7 mouse cellular contexts compared by ENCODE assay signal in the genomic region with DNA sequence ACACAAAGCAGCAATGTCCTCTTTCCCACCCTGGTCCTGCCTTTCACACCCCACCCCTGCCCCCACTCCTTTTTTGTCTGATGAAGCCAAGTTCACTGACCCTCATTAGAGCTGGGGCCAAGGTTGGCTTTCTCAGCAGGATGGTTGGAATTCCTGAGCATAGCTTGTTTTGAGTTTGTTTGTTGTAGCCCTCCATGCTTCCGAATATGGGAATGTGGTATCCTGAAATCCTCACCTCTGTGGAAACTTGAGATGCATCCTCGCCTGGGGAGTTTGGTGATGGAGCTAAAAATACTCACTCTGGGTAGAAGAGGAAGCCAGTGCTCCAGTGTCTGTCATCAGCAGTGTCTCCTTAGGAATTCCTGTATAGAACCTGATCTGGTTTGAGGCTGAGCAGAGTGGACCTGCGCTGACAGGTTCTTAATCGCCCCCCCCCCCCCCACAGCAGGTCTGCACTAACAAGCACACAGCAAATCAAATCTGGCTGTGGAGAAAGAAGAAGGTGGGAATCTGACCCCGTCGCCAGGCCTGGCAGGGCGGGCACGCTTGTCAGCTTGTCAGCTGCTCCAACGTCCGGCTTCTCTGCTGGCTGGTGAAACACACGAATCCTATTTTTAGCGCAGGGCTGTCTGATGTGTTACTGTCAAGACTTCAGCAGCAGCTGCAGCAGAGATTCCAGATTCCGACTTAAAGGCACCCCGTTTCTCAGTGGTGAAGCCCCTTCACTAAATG. TPM values are rescaled to one million over a fixed set of nuclear protein-coding genes. Genes with fewer than 3 reads are reported as not detected.
DNase-seq lines count a peak whose midpoint lies in the region; ATAC-seq lines count a peak whose summit lies in the region.

No protein-coding gene starts in this region.

- H3K4me2 ChIP-seq in forebrain, embryonic 13.5 days: peak overlapping the region; percentile 28
- H3K4me2 ChIP-seq in midbrain, embryonic 15.5 days: peak overlapping the region; percentile 10; the same call in 1 of the 2 replicates

- peak; percentile 14 for DNase-seq in A20 (ENCODE audit: low read depth, low spot score)
- DNase-seq in R1 (ENCODE audit: low read depth, low spot score): peak; percentile 86
- peak; percentile 57 to 67 for DNase-seq in heart, postnatal 36 days
- DNase-seq in left cerebral cortex, postnatal 25 days (ENCODE audit: low spot score in 2 of 2): peak; percentile 28 to 53

- peak overlapping the region; percentile 61; the same call in 1 of the 2 replicates for H3K27ac ChIP-seq in forebrain, embryonic 13.5 days
- peak overlapping the region; percentile 32 for H3K27ac ChIP-seq in midbrain, embryonic 15.5 days

- H3K27me3 ChIP-seq in forebrain, embryonic 13.5 days: no peaks in the 10 kb centered on the region
- H3K27me3 ChIP-seq in midbrain, embryonic 15.5 days (replicated peaks): no peaks in the 10 kb centered on the region

- H3K36me3 ChIP-seq in forebrain, embryonic 13.5 days (ENCODE audit: poor library complexity, severe bottlenecking): peaks cover 7% of the 10 kb centered on the region; the same call in 1 of the 2 replicates
- no peaks in the 10 kb centered on the region for H3K36me3 ChIP-seq in midbrain, embryonic 15.5 days (replicated peaks)

- intact Hi-C loops in heart, postnatal 36 days (cut with DNase I): no loop called here
- intact Hi-C loops in left cerebral cortex, postnatal 25 days (cut with DNase I): no loop called here

- peak; percentile 60 for ATAC-seq in forebrain, embryonic 13.5 days
- ATAC-seq in midbrain, embryonic 15.5 days (replicated peaks): peak; percentile 44
- no peak for ATAC-seq in inflammation-experienced regulatory T-cells, adult 6 months

- peaks cover 35% of the 10 kb centered on the region for H3K4me1 ChIP-seq in forebrain, embryonic 13.5 days
- H3K4me1 ChIP-seq in midbrain, embryonic 15.5 days: peaks cover 31% of the 10 kb centered on the region

- H3K4me3 ChIP-seq in forebrain, embryonic 13.5 days: no peak overlapping the region
- H3K4me3 ChIP-seq in midbrain, embryonic 15.5 days: no peak overlapping the region

- WGBS in forebrain, embryonic 13.5 days: 17% methylated on average over 14 of the region's 14 CpGs
- WGBS in midbrain, embryonic 15.5 days: 35% methylated on average over 14 of the region's 14 CpGs

- no peak overlapping the region for H3K9ac ChIP-seq in forebrain, embryonic 13.5 days
- H3K9ac ChIP-seq in midbrain, embryonic 15.5 days: no peak overlapping the region

- no peaks in the 10 kb centered on the region for H3K9me3 ChIP-seq in forebrain, embryonic 13.5 days (replicated peaks)
- no peaks in the 10 kb centered on the region for H3K9me3 ChIP-seq in midbrain, embryonic 15.5 days

RNA-seq across cellular contexts. Expression of a gene that starts 53.4 kb away (rescaled TPM):
- polyA plus RNA-seq in forebrain, embryonic 13.5 days (2015; fragmentation: Nextera tagmentation; extraction: Ambion mirVana): 12.3 and 13.7 TPM in 2 replicates
- total RNA-seq in heart, postnatal 36 days (2021): 10 to 100 TPM; 22.6 to 26.1 TPM
- 10 to 100 TPM; 12.8 to 15.3 TPM for total RNA-seq in left cerebral cortex, postnatal 25 days (2021)
- polyA plus RNA-seq in midbrain, embryonic 15.5 days (2015; fragmentation: Nextera tagmentation; extraction: Ambion mirVana): 18.1 and 19.1 TPM in 2 replicates
- 1 to 10 TPM; 4.7 to 6.4 (median 6.3) TPM for polyA plus RNA-seq in inflammation-experienced regulatory T-cells, adult 6 months (2017; shearing (Covaris generic))

Comparison
In these comparisons a context has a peak if more than half of its experiments do, and no peak if none do; other contexts are left out.
1. DNase-seq: peak in every context shown above with its lines; median percentile 86 in R1; 62 in heart, postnatal 36 days; 40 in left cerebral cortex, postnatal 25 days; 14 in A20.